Mouse (Mus musculus) ES-E14 (cell line): ENCODE measurements around the gene Kcnq5. TPM values are rescaled to one million over a fixed set of nuclear protein-coding genes. Genes with fewer than 3 reads are reported as not detected.
"Not testable (repeated sequence)": the region's sequence is repeated elsewhere in the genome, so short reads cannot be mapped to it uniquely, and the experiment has no call there.

ENCODE experiments used
- DNase-seq: peaks from one replicate; pipeline ENCODE4 v3.0.0-alpha.2; 2013; ENCODE audit warnings: low read depth, low spot score
- H3K27ac ChIP-seq: 2 replicates; pipeline ENCODE4 v1.5.1; 2012; ENCODE audit warnings: low read depth, mild to moderate bottlenecking, low read length, moderate library complexity, mixed read lengths; ENCODE audit not compliant: poor library complexity, insufficient read depth, severe bottlenecking
- H3K36me3 ChIP-seq: 2 replicates; pipeline ENCODE4 v1.6.1; 2012; ENCODE audit warnings: mild to moderate bottlenecking, low read length, moderate library complexity, mixed read lengths; ENCODE audit not compliant: control insufficient read depth, poor library complexity, insufficient read depth, severe bottlenecking
- H3K4me1 ChIP-seq, 2 experiments: fragments of 150-350 bp in 1 of 2; sonication (generic) in 1 of 2; 2 replicates each; pipeline ENCODE4 v1.6.1; 2012; ENCODE audit warnings: low read length in 2 of 2, mild to moderate bottlenecking in 1 of 2, mixed read lengths in 1 of 2; ENCODE audit not compliant: control insufficient read depth in 2 of 2, insufficient read depth in 2 of 2, poor library complexity in 1 of 2
- H3K4me3 ChIP-seq, 2 experiments: fragments of 150-350 bp in 1 of 2; sonication (generic) in 1 of 2; 2 replicates each; pipeline ENCODE4 v1.5.1; 2012; ENCODE audit warnings: low read length in 2 of 2, low read depth in 1 of 2, mild to moderate bottlenecking in 1 of 2, mixed read lengths in 1 of 2; ENCODE audit not compliant: insufficient read depth in 1 of 2, poor library complexity in 1 of 2, severe bottlenecking in 1 of 2
- H3K9ac ChIP-seq: 2 replicates; pipeline ENCODE4 v1.6.1; 2012; ENCODE audit warnings: low read depth, mild to moderate bottlenecking, low read length, mixed read lengths; ENCODE audit not compliant: poor library complexity, insufficient read depth, severe bottlenecking
- H3K9me3 ChIP-seq: fragments of 150-350 bp; sonication (generic); 2 replicates; pipeline ENCODE4 v1.6.1; 2012; ENCODE audit warnings: low read depth, mild to moderate bottlenecking, low read length; ENCODE audit not compliant: control insufficient read depth, insufficient read depth
- CHD2 ChIP-seq: IDR thresholded peaks from 2 replicates; pipeline ENCODE4 v1.6.1; 2014; ENCODE audit warnings: mild to moderate bottlenecking, low read depth, low read length, inconsistent platforms
- HCFC1 ChIP-seq: IDR thresholded peaks from 2 replicates; pipeline ENCODE4 v1.6.1; 2012; ENCODE audit warnings: low read length, inconsistent platforms, borderline replicate concordance; ENCODE audit not compliant: insufficient read depth
- MAFK ChIP-seq: IDR thresholded peaks from 2 replicates; pipeline ENCODE4 v1.6.1; 2014; ENCODE audit warnings: mild to moderate bottlenecking, low read depth, low read length, inconsistent platforms; ENCODE audit not compliant: insufficient read depth
- ZC3H11A ChIP-seq: IDR thresholded peaks from 2 replicates; pipeline ENCODE4 v1.6.1; 2012; ENCODE audit warnings: low read depth, mild to moderate bottlenecking, inconsistent platforms, low read length, borderline replicate concordance
- ZNF384 ChIP-seq: IDR thresholded peaks from 2 replicates; pipeline ENCODE4 v1.6.1; 2012; ENCODE audit warnings: low read depth, low read length, inconsistent platforms
- in situ Hi-C, 2 experiments: fragments of 600-800 bp; cut with MboI; formaldehyde crosslinking; loops; one replicate each; pipeline ENCODE4 v1.15.1; 2025; ENCODE audit warnings: low sequenced_read_pairs in 2 of 2, inconsistent platforms in 1 of 2; ENCODE audit not compliant: unreplicated experiment in 2 of 2
- total RNA-seq: library from RNA; depleted of rRNA; stranded (reverse); fragments of 300-350 nt; gene quantifications from 2 replicates; pipeline ENCODE4 v1.2.3, GENCODE M21; 2012

The Kcnq5 gene
- total RNA-seq, 1 experiment, result 0.45 TPM

GRCm38 (mm10) chr1:21613933-21614332 is 347.8 kb downstream of the Kcnq5 start:
- no peaks in the 10 kb centered on the region for H3K9me3 ChIP-seq
- TF ChIP-seq HCFC1 (no peak), CHD2 (no peak), ZNF384 (no peak), ZC3H11A (no peak), MAFK (no peak)
- in situ Hi-C loops, result no loop called here

GRCm38 (mm10) chr1:21604003-21604402 is 357.7 kb downstream of the Kcnq5 start:
- H3K36me3 ChIP-seq, result no peaks in the 10 kb centered on the region
- H3K4me1 ChIP-seq, result no peaks in the 10 kb centered on the region
- no peaks in the 10 kb centered on the region for H3K9me3 ChIP-seq
- no peak for DNase-seq
- in situ Hi-C loops, result no loop called here
- TF ChIP-seq ZC3H11A (no peak), CHD2 (no peak), MAFK (no peak), ZNF384 (no peak), HCFC1 (no peak)
- H3K4me3 ChIP-seq, result no peak overlapping the region
- H3K9ac ChIP-seq, result no peak overlapping the region
- H3K27ac ChIP-seq, result no peak overlapping the region

More at GRCm38 (mm10) chr1:21613933-21614332, 347.8 kb downstream of the Kcnq5 start:
- no peaks in the 10 kb centered on the region for H3K4me1 ChIP-seq
- H3K27ac ChIP-seq, result no peak overlapping the region
- H3K36me3 ChIP-seq, result no peaks in the 10 kb centered on the region
- no peak for DNase-seq
- H3K9ac ChIP-seq, result no peak overlapping the region
- H3K4me3 ChIP-seq, result no peak overlapping the region

- Histone ChIP-seq H3K4me1 (no peaks in the 10 kb centered on the region), H3K4me3 (no peak overlapping the region), H3K36me3 (no peaks in the 10 kb centered on the region), H3K9me3 (no peaks in the 10 kb centered on the region), H3K27ac (no peak overlapping the region), H3K9ac (no peak overlapping the region)
- TF ChIP-seq ZNF384, result no peak
- TF ChIP-seq CHD2, result no peak
- TF ChIP-seq MAFK, result no peak
- in situ Hi-C loops, result no loop called here
- no peak for DNase-seq
These were observed 359.2 kb downstream of the Kcnq5 start for GRCm38 (mm10) chr1:21602567-21602966.

GRCm38 (mm10) chr1:21600606-21601005 is 361.1 kb downstream of the Kcnq5 start:
- no peaks in the 10 kb centered on the region for H3K36me3 ChIP-seq
- TF ChIP-seq ZNF384, result no peak
- TF ChIP-seq HCFC1, result no peak
- no peak for TF ChIP-seq MAFK
- TF ChIP-seq CHD2, result no peak
- TF ChIP-seq ZC3H11A, result no peak
- H3K9ac ChIP-seq, result no peak overlapping the region
- no peak overlapping the region for H3K4me3 ChIP-seq
- no peaks in the 10 kb centered on the region for H3K4me1 ChIP-seq
- no peaks in the 10 kb centered on the region for H3K9me3 ChIP-seq
- no peak overlapping the region for H3K27ac ChIP-seq
- in situ Hi-C loops, result no loop called here
- DNase-seq, result no peak

- DNase-seq, result no peak
- Histone ChIP-seq H3K27ac (no peak overlapping the region), H3K9me3 (no peaks in the 10 kb centered on the region; the same call in 1 of the 2 replicates), H3K4me3 (no peak overlapping the region), H3K36me3 (no peaks in the 10 kb centered on the region), H3K9ac (no peak overlapping the region), H3K4me1 (no peaks in the 10 kb centered on the region)
- no peak for TF ChIP-seq ZC3H11A
- in situ Hi-C loops, result no loop called here
These were observed 367.9 kb downstream of the Kcnq5 start for GRCm38 (mm10) chr1:21593872-21594271.

GRCm38 (mm10) chr1:21567397-21567796 is 394.3 kb downstream of the Kcnq5 start:
- H3K36me3 ChIP-seq, H3K9me3 ChIP-seq, H3K4me3 ChIP-seq, H3K4me1 ChIP-seq, H3K9ac ChIP-seq, in situ Hi-C loops, DNase-seq, H3K27ac ChIP-seq: not testable (repeated sequence)
